Mouse (Mus musculus): Measurements from ENCODE around the gene Scyl1. TPM values are rescaled to one million over a fixed set of nuclear protein-coding genes. Genes with fewer than 3 reads are reported as not detected.

The Scyl1 gene
- polyA plus RNA-seq, 1 experiment: 120 TPM

DNA sequence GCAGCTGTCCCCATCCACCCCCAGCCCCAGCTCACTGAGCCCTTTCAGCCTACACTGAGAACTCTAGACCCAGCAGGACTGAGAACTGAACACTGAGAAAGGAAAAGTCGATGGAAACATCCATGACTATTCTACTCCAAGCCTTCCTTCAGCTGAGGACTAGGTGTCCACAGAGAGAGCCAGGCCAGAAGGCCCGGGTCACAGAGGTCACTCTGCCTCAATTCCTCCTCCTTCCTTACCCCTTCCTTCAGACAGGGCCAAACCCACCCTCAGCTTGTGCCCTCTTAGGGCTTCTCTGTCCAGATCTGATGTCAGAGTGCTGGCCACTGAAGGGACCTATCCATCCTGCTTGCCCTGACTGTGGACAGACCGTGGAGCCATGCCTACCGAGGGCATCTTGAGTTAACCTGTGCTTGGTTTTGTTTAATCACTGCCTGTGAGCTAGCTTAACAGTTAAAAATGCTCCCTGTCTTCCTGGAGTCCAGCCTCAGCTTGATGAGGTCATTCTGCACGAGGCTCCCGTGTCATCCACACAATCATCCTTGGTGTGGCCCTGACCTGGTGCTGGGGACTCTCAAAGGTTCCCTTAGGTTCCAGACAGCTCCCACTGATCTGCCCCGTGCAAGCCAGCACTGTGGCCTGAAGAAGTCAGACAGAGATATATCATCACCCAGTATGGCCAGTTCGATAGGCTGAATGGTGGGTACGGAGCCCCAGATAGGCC is 39.8 kb upstream of the Scyl1 start:
- peaks cover 39% of the 10 kb centered on the region for H3K4me1 ChIP-seq (ENCODE audit: control insufficient read depth, insufficient read depth, low read length)
- TF ChIP-seq CTCF (IDR thresholded peaks at IDR 0.05; ENCODE audit: extremely low read depth, insufficient read depth, low read length) (no peak), POLR2A (IDR thresholded peaks at IDR 0.05; ENCODE audit: extremely low read depth, insufficient read depth, low read length) (no peak)
- H3K27ac ChIP-seq (ENCODE audit: insufficient read depth, low read length): peak overlapping the region; percentile 99
- H3K4me3 ChIP-seq (ENCODE audit: insufficient read depth, low read length): no peak overlapping the region

DNA sequence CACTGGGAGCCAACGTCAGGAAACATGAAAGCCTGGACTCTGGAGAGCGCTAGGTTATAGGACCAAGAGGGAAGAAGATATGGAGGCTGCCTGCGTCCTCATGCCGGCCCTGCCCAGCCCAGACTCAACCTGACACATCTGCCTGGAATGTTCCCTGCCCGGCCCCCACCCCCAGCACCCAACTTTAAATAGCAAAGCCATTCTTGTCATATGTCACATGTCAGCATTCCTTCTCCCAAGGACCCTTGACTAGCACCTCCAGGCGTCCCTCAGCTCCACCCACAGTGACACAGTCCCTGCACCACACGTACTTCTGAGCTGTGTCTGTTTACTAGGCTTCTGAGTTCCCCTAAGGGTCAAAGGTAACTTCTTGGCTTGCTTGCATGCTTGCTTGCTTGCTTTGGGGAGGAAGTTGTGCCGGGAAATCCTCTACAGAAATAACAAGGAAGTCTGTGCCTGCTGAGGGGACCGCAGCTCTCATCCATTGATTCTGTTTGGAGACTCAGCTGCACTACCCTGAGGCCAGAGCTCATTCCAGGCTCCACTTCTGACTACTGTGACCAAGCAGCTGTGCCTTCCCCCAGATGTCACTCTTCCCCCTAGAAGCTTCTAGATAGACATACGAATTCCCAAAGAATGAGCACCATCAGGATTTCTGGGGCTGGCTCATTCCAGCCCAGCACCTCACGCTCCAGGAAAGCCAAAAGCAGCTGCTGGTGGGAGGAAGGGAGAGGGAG is 39.1 kb upstream of the Scyl1 start:
- TF ChIP-seq POLR2A (IDR thresholded peaks at IDR 0.05; ENCODE audit: extremely low read depth, insufficient read depth, low read length) (no peak), CTCF (IDR thresholded peaks at IDR 0.05; ENCODE audit: extremely low read depth, insufficient read depth, low read length) (no peak)
- no peak overlapping the region for H3K4me3 ChIP-seq (ENCODE audit: insufficient read depth, low read length)
- H3K27ac ChIP-seq (ENCODE audit: insufficient read depth, low read length): peak overlapping the region; percentile 99
- peaks cover 38% of the 10 kb centered on the region for H3K4me1 ChIP-seq (ENCODE audit: control insufficient read depth, insufficient read depth, low read length)

DNA sequence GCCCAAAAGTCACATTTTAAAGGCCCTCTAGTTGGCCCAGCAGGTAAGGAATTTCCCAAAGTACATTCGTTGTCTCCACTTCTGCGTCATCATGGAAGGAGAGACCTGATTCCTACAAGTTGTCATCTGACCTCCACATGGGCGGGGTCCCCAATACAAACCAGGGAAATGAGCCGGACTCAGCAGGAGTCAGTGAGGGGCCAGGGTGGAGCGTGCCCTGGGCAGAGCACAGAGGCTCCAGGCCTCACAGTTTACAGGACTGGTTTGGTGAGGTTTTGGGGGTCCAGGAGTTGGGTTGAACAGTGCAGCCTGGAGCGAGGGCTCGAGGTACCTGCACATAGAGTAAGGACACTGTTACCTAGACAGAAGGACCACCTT is 38.5 kb upstream of the Scyl1 start:
- H3K4me1 ChIP-seq (ENCODE audit: control insufficient read depth, insufficient read depth, low read length): peaks cover 37% of the 10 kb centered on the region
- no peak for TF ChIP-seq CTCF (IDR thresholded peaks at IDR 0.05; ENCODE audit: extremely low read depth, insufficient read depth, low read length)
- TF ChIP-seq POLR2A (IDR thresholded peaks at IDR 0.05; ENCODE audit: extremely low read depth, insufficient read depth, low read length): no peak

DNA sequence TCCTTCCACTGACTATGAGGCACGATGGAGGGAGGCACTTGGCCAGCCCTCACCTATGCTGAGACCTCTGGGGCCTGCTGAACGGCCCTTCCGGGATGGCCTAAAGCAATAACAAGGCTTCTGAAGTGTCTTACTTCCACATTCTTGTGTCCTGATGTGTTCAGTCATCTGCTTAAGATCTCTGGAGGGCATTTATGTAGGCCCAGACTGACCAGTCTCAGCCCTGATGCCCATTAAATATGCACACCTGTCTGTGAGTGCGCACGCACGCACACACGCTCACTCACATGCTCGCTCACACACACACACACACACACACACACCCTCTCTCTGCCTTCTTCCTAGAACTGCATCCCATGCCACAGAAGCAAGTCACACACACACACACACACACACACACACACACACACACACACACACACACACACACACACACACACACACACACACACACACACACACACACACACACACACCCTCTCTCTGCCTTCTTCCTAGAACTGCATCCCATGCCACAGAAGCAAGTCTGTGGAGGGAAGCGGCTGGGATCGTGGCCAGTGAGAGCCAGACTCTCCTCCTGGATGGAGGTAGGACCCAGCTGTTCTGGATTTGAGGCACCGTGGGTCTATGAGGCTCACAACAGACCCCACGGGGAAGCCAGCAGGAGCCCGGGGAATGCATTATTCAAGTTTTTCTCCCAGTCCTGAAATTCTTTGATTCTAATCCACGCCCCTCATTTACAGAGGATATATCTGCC is 37.9 kb upstream of the Scyl1 start:
- TF ChIP-seq POLR2A (IDR thresholded peaks at IDR 0.05; ENCODE audit: extremely low read depth, insufficient read depth, low read length): no peak
- Histone ChIP-seq H3K4me1 (ENCODE audit: control insufficient read depth, insufficient read depth, low read length) (peaks cover 38% of the 10 kb centered on the region), H3K27ac (ENCODE audit: insufficient read depth, low read length) (peak overlapping the region; percentile 99), H3K4me3 (ENCODE audit: insufficient read depth, low read length) (no peak overlapping the region)

More for the DNA sequence above, 38.5 kb upstream of the Scyl1 start:
- Histone ChIP-seq H3K27ac (ENCODE audit: insufficient read depth, low read length) (peak overlapping the region; percentile 99), H3K4me3 (ENCODE audit: insufficient read depth, low read length) (no peak overlapping the region)

DNA sequence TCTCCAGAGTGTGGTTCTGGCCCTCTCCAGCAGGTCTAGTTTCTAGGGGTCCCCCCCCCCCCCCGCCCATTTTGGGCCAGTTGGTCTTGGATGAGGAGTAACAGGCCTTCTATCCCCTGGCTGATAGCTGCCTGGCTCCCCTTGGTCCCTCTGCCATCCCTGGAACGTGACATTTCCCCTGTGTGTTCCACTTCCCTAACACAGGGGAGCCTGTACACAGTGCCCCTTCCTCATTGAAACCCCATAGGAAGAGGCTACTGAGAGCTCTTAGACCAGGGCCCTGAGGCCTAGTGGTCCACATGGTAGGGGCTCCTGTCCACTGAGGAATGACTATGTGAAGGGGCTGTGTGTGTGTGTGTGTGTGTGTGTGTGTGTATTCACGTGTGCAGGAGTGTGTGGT is 36.5 kb upstream of the Scyl1 start:
- Histone ChIP-seq H3K4me3 (ENCODE audit: insufficient read depth, low read length) (no peak overlapping the region), H3K4me1 (ENCODE audit: control insufficient read depth, insufficient read depth, low read length) (peaks cover 38% of the 10 kb centered on the region), H3K27ac (ENCODE audit: insufficient read depth, low read length) (no peak overlapping the region)
- TF ChIP-seq POLR2A (IDR thresholded peaks at IDR 0.05; ENCODE audit: extremely low read depth, insufficient read depth, low read length) (no peak), CTCF (IDR thresholded peaks at IDR 0.05; ENCODE audit: extremely low read depth, insufficient read depth, low read length) (no peak)

DNA sequence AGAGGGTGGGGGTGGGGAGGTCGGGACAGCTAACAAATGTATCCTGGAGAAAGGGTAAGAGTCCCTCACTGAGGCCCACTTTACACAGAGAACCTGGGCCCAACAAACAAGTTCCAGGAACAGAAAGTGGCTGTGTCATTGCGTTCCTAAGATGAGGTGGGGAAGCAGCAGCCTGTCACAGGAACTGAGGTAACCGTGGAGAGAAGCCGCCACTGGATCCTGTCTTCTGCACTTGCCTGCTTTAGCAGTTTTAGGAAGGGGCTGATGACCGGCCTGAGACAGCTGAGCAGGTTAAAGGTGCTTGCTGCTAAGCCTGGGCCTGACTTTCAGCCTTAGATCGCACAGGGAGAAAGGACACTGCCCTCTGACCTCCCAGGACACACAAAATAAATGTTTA is 35.6 kb upstream of the Scyl1 start:
- Histone ChIP-seq H3K27ac (ENCODE audit: insufficient read depth, low read length) (peak overlapping the region; percentile 87), H3K4me1 (ENCODE audit: control insufficient read depth, insufficient read depth, low read length) (peaks cover 34% of the 10 kb centered on the region), H3K4me3 (ENCODE audit: insufficient read depth, low read length) (no peak overlapping the region)
- no peak for TF ChIP-seq CTCF (IDR thresholded peaks at IDR 0.05; ENCODE audit: extremely low read depth, insufficient read depth, low read length)
- TF ChIP-seq POLR2A (IDR thresholded peaks at IDR 0.05; ENCODE audit: extremely low read depth, insufficient read depth, low read length): no peak

DNA sequence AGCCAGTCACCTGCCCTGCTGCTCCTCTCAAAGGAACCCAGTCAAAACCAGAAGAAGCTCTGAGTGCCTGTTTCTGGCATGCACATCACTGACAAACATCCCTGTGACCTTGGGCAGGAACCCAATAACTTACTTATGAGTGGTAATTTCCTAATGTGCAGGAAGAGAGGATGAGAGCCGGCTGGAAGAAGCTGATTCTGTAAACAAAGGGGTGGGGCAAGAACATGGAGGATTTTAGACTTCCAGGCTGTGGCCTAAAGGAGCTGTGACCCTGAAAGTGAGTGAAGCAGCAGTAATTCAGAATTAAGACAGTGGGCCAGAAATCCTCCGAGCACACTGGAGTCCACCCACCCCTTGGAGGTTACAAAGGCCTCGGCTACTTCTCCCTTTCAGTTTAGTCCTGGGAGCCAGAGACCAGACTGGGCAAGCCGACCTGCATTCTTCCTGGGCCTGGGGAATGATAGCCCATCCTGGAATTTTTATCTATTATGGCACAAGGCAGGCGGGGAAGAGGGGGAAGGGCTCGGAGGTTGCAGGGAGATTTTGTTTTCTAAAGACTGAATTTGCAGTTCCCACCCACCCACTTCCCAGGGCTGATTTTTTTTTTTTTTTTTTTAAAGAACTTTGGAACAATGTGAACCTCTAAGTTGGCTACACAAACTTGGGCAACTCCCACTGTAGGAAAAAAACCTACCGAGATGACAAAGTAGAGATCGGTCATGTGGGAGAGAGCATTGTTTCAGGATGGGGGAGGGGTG is 35.0 kb upstream of the Scyl1 start:
- Histone ChIP-seq H3K4me1 (ENCODE audit: control insufficient read depth, insufficient read depth, low read length) (peaks cover 30% of the 10 kb centered on the region), H3K4me3 (ENCODE audit: insufficient read depth, low read length) (no peak overlapping the region), H3K27ac (ENCODE audit: insufficient read depth, low read length) (peak overlapping the region; percentile 85)
- no peak for TF ChIP-seq POLR2A (IDR thresholded peaks at IDR 0.05; ENCODE audit: extremely low read depth, insufficient read depth, low read length)
- TF ChIP-seq CTCF (IDR thresholded peaks at IDR 0.05; ENCODE audit: extremely low read depth, insufficient read depth, low read length): no peak

DNA sequence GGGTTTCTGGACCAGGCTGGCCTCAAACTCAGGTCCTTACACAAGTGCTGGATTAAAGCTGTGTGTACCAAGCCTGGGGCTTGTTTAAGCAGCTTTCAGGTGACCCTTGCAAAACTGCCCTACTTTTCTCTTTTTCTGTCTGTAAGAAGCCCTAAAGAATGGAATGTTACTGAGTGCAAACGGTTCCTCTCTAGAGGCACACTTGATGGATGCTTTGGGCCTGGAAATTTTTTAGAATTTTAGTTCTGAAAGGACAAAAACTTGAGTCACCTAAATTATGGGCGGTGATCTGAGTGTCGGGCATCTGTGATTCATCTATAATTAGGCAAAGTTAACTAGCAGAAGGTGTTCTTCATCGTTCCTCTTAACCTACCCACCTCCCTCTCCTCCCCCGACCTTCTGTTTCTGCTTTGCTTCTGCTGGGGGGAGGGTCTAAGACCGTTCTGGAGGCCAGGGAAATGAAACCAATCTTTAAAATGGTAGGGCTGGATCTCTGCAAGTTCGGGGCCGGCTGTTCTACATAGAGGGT is 33.2 kb upstream of the Scyl1 start:
- H3K4me3 ChIP-seq (ENCODE audit: insufficient read depth, low read length): no peak overlapping the region
- TF ChIP-seq POLR2A (IDR thresholded peaks at IDR 0.05; ENCODE audit: extremely low read depth, insufficient read depth, low read length) (no peak), CTCF (IDR thresholded peaks at IDR 0.05; ENCODE audit: extremely low read depth, insufficient read depth, low read length) (no peak)
- H3K4me1 ChIP-seq (ENCODE audit: control insufficient read depth, insufficient read depth, low read length): peaks cover 17% of the 10 kb centered on the region
- peak overlapping the region; percentile 98 for H3K27ac ChIP-seq (ENCODE audit: insufficient read depth, low read length)

DNA sequence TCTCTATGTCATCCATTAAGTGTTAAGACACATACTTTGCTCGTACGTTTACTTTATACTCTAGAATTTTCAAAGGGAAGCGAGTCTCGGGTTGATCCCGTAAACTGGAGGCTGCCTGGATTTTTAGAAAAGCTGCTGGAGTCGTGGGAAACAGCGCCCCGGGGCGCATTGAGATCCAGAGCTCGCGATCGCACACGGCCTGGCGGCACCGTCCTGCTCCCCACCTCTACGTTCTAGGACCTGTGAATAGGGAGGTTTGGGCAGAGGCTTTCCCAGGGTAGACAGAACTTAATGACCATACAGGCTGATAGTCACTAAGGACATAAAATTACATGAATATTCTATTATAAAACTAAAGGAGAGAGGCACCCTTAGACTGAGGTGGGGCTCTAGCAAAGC is 32.7 kb upstream of the Scyl1 start:
- H3K4me1 ChIP-seq (ENCODE audit: control insufficient read depth, insufficient read depth, low read length): peaks cover 14% of the 10 kb centered on the region
- H3K27ac ChIP-seq (ENCODE audit: insufficient read depth, low read length): peak overlapping the region; percentile 98
- TF ChIP-seq POLR2A (IDR thresholded peaks at IDR 0.05; ENCODE audit: extremely low read depth, insufficient read depth, low read length) (no peak), CTCF (IDR thresholded peaks at IDR 0.05; ENCODE audit: extremely low read depth, insufficient read depth, low read length) (no peak)
- H3K4me3 ChIP-seq (ENCODE audit: insufficient read depth, low read length): peak overlapping the region; percentile 100; the same call in 1 of the 2 replicates

Measured in cortical plate, adult 2 months (tissue).